Mouse (Mus musculus) lung, postnatal 0 days (tissue): ENCODE results near the gene Efcab5.

Experiments used
- CTCF ChIP-seq: IDR thresholded peaks from 2 replicates; pipeline ENCODE4 v1.5.1; 2016; ENCODE audit warnings: antibody characterized with exemption, mild to moderate bottlenecking
- EP300 ChIP-seq: IDR thresholded peaks from 2 replicates; pipeline ENCODE4 v1.6.1; 2016; ENCODE audit warnings: antibody characterized with exemption, mild to moderate bottlenecking, control low read depth

GRCm38 (mm10) chr11:77180886-77181285 is 7.9 kb downstream of the Efcab5 start:
- no peak for TF ChIP-seq CTCF
- TF ChIP-seq EP300: no peak
